Mouse (Mus musculus) MEL (cell line): ENCODE data around the gene Gm34653. TPM values are rescaled to one million over a fixed set of nuclear protein-coding genes. Genes with fewer than 3 reads are reported as not detected.
A peak's percentile ranks its signal among the peaks of the same experiment; 100 is the strongest.

Experiments
- DNase-seq: peaks from one replicate; pipeline ENCODE4 v3.0.0; 2011; ENCODE audit warnings: low read depth, low spot score
- H3K27ac ChIP-seq: 2 replicates; pipeline ENCODE4 v1.5.1; 2012; ENCODE audit warnings: low read depth, mild to moderate bottlenecking, control low read depth, low read length, moderate library complexity; ENCODE audit not compliant: control insufficient read depth
- H3K27me3 ChIP-seq, 2 experiments: fragments of 150-350 bp in 1 of 2; sonication (generic) in 1 of 2; 2 replicates each; pipeline ENCODE4 v1.6.1; 2012; ENCODE audit warnings: low read length in 2 of 2, mild to moderate bottlenecking in 2 of 2, improper control_type of control experiment in 1 of 2, moderate library complexity in 1 of 2; ENCODE audit not compliant: insufficient read depth in 2 of 2, control insufficient read depth in 1 of 2
- H3K36me3 ChIP-seq, 2 experiments: 2 replicates each; pipeline ENCODE4 v1.6.1; 2012 to 2014; ENCODE audit warnings: low read length in 2 of 2, improper control_type of control experiment in 1 of 2, inconsistent platforms in 1 of 2, mild to moderate bottlenecking in 1 of 2; ENCODE audit not compliant: insufficient read depth in 2 of 2, control insufficient read depth in 1 of 2
- H3K4me1 ChIP-seq, 2 experiments: fragments of 150-350 bp in 1 of 2; sonication (generic) in 1 of 2; 2 replicates each; pipeline ENCODE4 v1.6.1; 2012; ENCODE audit warnings: low read length in 2 of 2, improper control_type of control experiment in 1 of 2, mild to moderate bottlenecking in 1 of 2; ENCODE audit not compliant: insufficient read depth in 2 of 2, control insufficient read depth in 1 of 2
- H3K4me3 ChIP-seq, 2 experiments: fragments of 150-350 bp in 1 of 2; sonication (generic) in 1 of 2; 2 replicates each; pipeline ENCODE4 v1.5.1; 2012; ENCODE audit warnings: low read depth in 2 of 2, low read length in 2 of 2, mild to moderate bottlenecking in 2 of 2, moderate library complexity in 2 of 2, control low read depth in 1 of 2, improper control_type of control experiment in 1 of 2; ENCODE audit not compliant: control insufficient read depth in 1 of 2, insufficient read depth in 1 of 2
- H3K79me2 ChIP-seq: 2 replicates; pipeline ENCODE4 v1.6.1; 2012; ENCODE audit warnings: mild to moderate bottlenecking, low read length, moderate library complexity; ENCODE audit not compliant: control insufficient read depth, poor library complexity, insufficient read depth
- H3K9ac ChIP-seq: 2 replicates; pipeline ENCODE4 v1.6.1; 2012; ENCODE audit warnings: low read depth, mild to moderate bottlenecking, control low read depth, low read length, moderate library complexity; ENCODE audit not compliant: control insufficient read depth, poor library complexity, severe bottlenecking
- H3K9me3 ChIP-seq: fragments of 150-350 bp; sonication (generic); replicated peaks from 2 replicates; pipeline ENCODE4 v1.6.1; 2012; ENCODE audit warnings: mild to moderate bottlenecking, low read length, improper control_type of control experiment, moderate library complexity; ENCODE audit not compliant: insufficient read depth
- BHLHE40 ChIP-seq: IDR thresholded peaks from 2 replicates; pipeline ENCODE4 v1.6.1; 2012; ENCODE audit warnings: low read depth, mild to moderate bottlenecking, inconsistent platforms, low read length, improper control_type of control experiment, borderline replicate concordance
- CHD1 ChIP-seq: IDR thresholded peaks from 2 replicates; pipeline ENCODE4 v1.6.1; 2012; ENCODE audit warnings: low read depth, mild to moderate bottlenecking, inconsistent platforms, low read length, improper control_type of control experiment
- CHD2 ChIP-seq: IDR thresholded peaks from 2 replicates; pipeline ENCODE4 v1.6.1; 2011; ENCODE audit warnings: low read length, improper control_type of control experiment
- CTCF ChIP-seq, 3 experiments: IDR thresholded peaks in 2 of 3; conservative IDR thresholded peaks in 1 of 3; 2 replicates each; pipeline ENCODE4 v1.5.1; 2011 to 2012; ENCODE audit warnings: low read length in 3 of 3, low read depth in 2 of 3, mild to moderate bottlenecking in 2 of 3, improper control_type of control experiment in 1 of 3, inconsistent platforms in 1 of 3, mixed read lengths in 1 of 3, moderate library complexity in 1 of 3; ENCODE audit not compliant: control insufficient read depth in 1 of 3, insufficient read depth in 1 of 3, poor library complexity in 1 of 3, severe bottlenecking in 1 of 3
- E2F4 ChIP-seq: IDR thresholded peaks from 2 replicates; pipeline ENCODE4 v1.6.1; 2011; ENCODE audit warnings: low read depth, low read length, improper control_type of control experiment, borderline replicate concordance
- ELF1 ChIP-seq: IDR thresholded peaks from 2 replicates; pipeline ENCODE4 v1.6.1; 2014; ENCODE audit warnings: low read depth, mild to moderate bottlenecking, inconsistent platforms, low read length, improper control_type of control experiment, moderate library complexity
- EP300 ChIP-seq, 2 experiments: IDR thresholded peaks; 2 replicates each; pipeline ENCODE4 v1.6.1; 2011; ENCODE audit warnings: improper control_type of control experiment in 2 of 2, low read length in 2 of 2, low read depth in 1 of 2, mild to moderate bottlenecking in 1 of 2
- GABPA ChIP-seq: IDR thresholded peaks from 2 replicates; pipeline ENCODE4 v1.6.1; 2012; ENCODE audit warnings: low read depth, mild to moderate bottlenecking, inconsistent platforms, low read length, improper control_type of control experiment, moderate library complexity
- HCFC1 ChIP-seq: IDR thresholded peaks from 2 replicates; pipeline ENCODE4 v1.6.1; 2012; ENCODE audit warnings: low read depth, mild to moderate bottlenecking, inconsistent platforms, low read length, improper control_type of control experiment, moderate library complexity
- JUND ChIP-seq: IDR thresholded peaks from 2 replicates; pipeline ENCODE4 v1.6.1; 2011; ENCODE audit warnings: low read depth, mild to moderate bottlenecking, improper control_type of control experiment, low read length
- KAT2A ChIP-seq: conservative IDR thresholded peaks from 2 replicates; pipeline ENCODE4 v1.6.1; 2012; ENCODE audit warnings: low read depth, low read length, improper control_type of control experiment, inconsistent platforms
- MAX ChIP-seq: IDR thresholded peaks from 2 replicates; pipeline ENCODE4 v1.6.1; 2011; ENCODE audit warnings: low read length, improper control_type of control experiment
- MAZ ChIP-seq: IDR thresholded peaks from 2 replicates; pipeline ENCODE4 v1.6.1; 2012; ENCODE audit warnings: low read depth, mild to moderate bottlenecking, inconsistent platforms, low read length, improper control_type of control experiment
- MEF2A ChIP-seq: IDR thresholded peaks from 2 replicates; pipeline ENCODE4 v1.6.1; 2014; ENCODE audit warnings: low read depth, mild to moderate bottlenecking, inconsistent platforms, low read length, improper control_type of control experiment; ENCODE audit not compliant: poor library complexity, insufficient replicate concordance, severe bottlenecking; ENCODE audit errors: extremely low read depth
- MXI1 ChIP-seq: IDR thresholded peaks from 2 replicates; pipeline ENCODE4 v1.6.1; 2011; ENCODE audit warnings: mild to moderate bottlenecking, low read depth, low read length, improper control_type of control experiment
- MYB ChIP-seq: IDR thresholded peaks from 2 replicates; pipeline ENCODE4 v1.6.1; 2011; ENCODE audit warnings: mild to moderate bottlenecking, low read depth, low read length, improper control_type of control experiment
- MYC ChIP-seq: IDR thresholded peaks from 2 replicates; pipeline ENCODE4 v1.6.1; 2011; ENCODE audit warnings: low read depth, mild to moderate bottlenecking, low read length, improper control_type of control experiment, moderate library complexity
- NELFE ChIP-seq: IDR thresholded peaks from 2 replicates; pipeline ENCODE4 v1.6.1; 2011; ENCODE audit warnings: low read depth, low read length, improper control_type of control experiment
- POLR2A ChIP-seq, 2 experiments: IDR thresholded peaks; 2 replicates each; pipeline ENCODE4 v1.6.1; 2011 to 2012; ENCODE audit warnings: low read length in 2 of 2, mild to moderate bottlenecking in 2 of 2, control low read depth in 1 of 2, improper control_type of control experiment in 1 of 2, low read depth in 1 of 2, moderate library complexity in 1 of 2; ENCODE audit not compliant: control insufficient read depth in 1 of 2, insufficient read depth in 1 of 2, poor library complexity in 1 of 2
- POLR2AphosphoS2 ChIP-seq: IDR thresholded peaks from 2 replicates; pipeline ENCODE4 v1.6.1; 2011; ENCODE audit warnings: low read length, improper control_type of control experiment
- POLR2AphosphoS5 ChIP-seq: IDR thresholded peaks from 2 replicates; pipeline ENCODE4 v1.6.1; 2012; ENCODE audit warnings: low read depth, borderline replicate concordance, mild to moderate bottlenecking, inconsistent platforms, low read length, moderate library complexity, mixed read lengths
- RCOR1 ChIP-seq: IDR thresholded peaks from 2 replicates; pipeline ENCODE4 v1.6.1; 2012; ENCODE audit warnings: low read depth, mild to moderate bottlenecking, inconsistent platforms, low read length, improper control_type of control experiment
- SIN3A ChIP-seq: IDR thresholded peaks from 2 replicates; pipeline ENCODE4 v1.6.1; 2012; ENCODE audit warnings: low read length, improper control_type of control experiment, inconsistent platforms
- SMC3 ChIP-seq: IDR thresholded peaks from 2 replicates; pipeline ENCODE4 v1.6.1; 2011; ENCODE audit warnings: low read depth, low read length, improper control_type of control experiment
- TBP ChIP-seq: IDR thresholded peaks from 2 replicates; pipeline ENCODE4 v1.8.0; 2011; ENCODE audit warnings: low read depth, low read length, improper control_type of control experiment
- TCF12 ChIP-seq: IDR thresholded peaks from 2 replicates; pipeline ENCODE4 v1.6.1; 2014; ENCODE audit warnings: low read depth, mild to moderate bottlenecking, inconsistent platforms, low read length, improper control_type of control experiment, moderate library complexity
- UBTF ChIP-seq: IDR thresholded peaks from 2 replicates; pipeline ENCODE4 v1.6.1; 2012; ENCODE audit warnings: low read depth, mild to moderate bottlenecking, inconsistent platforms, low read length, improper control_type of control experiment, moderate library complexity, borderline replicate concordance; ENCODE audit not compliant: insufficient read depth
- ZMIZ1 ChIP-seq: IDR thresholded peaks from 2 replicates; pipeline ENCODE4 v1.6.1; 2012; ENCODE audit warnings: low read depth, mild to moderate bottlenecking, inconsistent platforms, low read length, improper control_type of control experiment, moderate library complexity
- polyA plus RNA-seq, 2 experiments: library from polyadenylated mRNA; stranded (reverse) in 1 of 2; unstranded in 1 of 2; fragments of >175 nt in 1 of 2; fragments of >200 nt in 1 of 2; gene quantifications; 2 replicates each; pipeline versions ENCODE4 v1.2.1 to v1.2.4; 2012; ENCODE audit warnings: low replicate concordance in 2 of 2, low read depth in 1 of 2; ENCODE audit not compliant: insufficient read length in 2 of 2, insufficient read depth in 1 of 2, missing spikeins in 1 of 2
- total RNA-seq: library from RNA; depleted of rRNA; stranded (reverse); fragments of 300-350 nt; gene quantifications from 2 replicates; pipeline ENCODE4 v1.2.3, GENCODE M21; 2012

The Gm34653 gene
- total and polyA plus RNA-seq, 3 experiments, result 0.08 to 0.10 TPM; not detected in 1

- no peak for DNase-seq
- H3K4me1 ChIP-seq, result peaks cover 0 to 4% of the 10 kb centered on the region in 2 experiments; a peak in 1 of 4 replicates
- no peak overlapping the region for H3K27ac ChIP-seq
- H3K27me3 ChIP-seq, result no peaks in the 10 kb centered on the region
- H3K4me3 ChIP-seq, result no peak overlapping the region
- H3K36me3 ChIP-seq, result peaks cover 12 to 17% of the 10 kb centered on the region in 2 experiments
- no peaks in the 10 kb centered on the region for H3K9me3 ChIP-seq
- no peak overlapping the region for H3K9ac ChIP-seq
- H3K79me2 ChIP-seq, result peaks cover 8% of the 10 kb centered on the region
- TF ChIP-seq JUND (no peak), MAZ (no peak), SMC3 (no peak), POLR2AphosphoS2 (no peak), CHD2 (no peak), CTCF (IDR thresholded peaks at IDR 0.05 in 2 of 3, conservative IDR thresholded peaks at IDR 0.05 in 1 of 3; ENCODE audit: control insufficient read depth in 1 of 3, insufficient read depth in 1 of 3, low read depth in 2 of 3, low read length in 3 of 3, poor library complexity in 1 of 3, severe bottlenecking in 1 of 3) (no peak), MYB (no peak)
These were observed 14.3 kb upstream of the Gm34653 start for GRCm38 (mm10) chr2:34818492-34818891.

- Histone ChIP-seq H3K9me3 (no peaks in the 10 kb centered on the region), H3K27ac (peak within 1 kb of the TSS; percentile 78), H3K9ac (peak within 1 kb of the TSS; percentile 99), H3K4me3 (peak within 1 kb of the TSS; percentile 68 to 97), H3K79me2 (peaks cover 30% of the 10 kb centered on the region), H3K27me3 (no peaks in the 10 kb centered on the region), H3K36me3 (peaks cover 2 to 25% of the 10 kb centered on the region in 2 experiments; a peak in 3 of 4 replicates), H3K4me1 (peaks cover 6 to 13% of the 10 kb centered on the region in 2 experiments; a peak in 3 of 4 replicates)
- DNase-seq, result peak; percentile 95
- TF ChIP-seq NELFE, result peak; percentile 92
- peak; percentile 55 for TF ChIP-seq TCF12
- no peak for TF ChIP-seq MEF2A
- TF ChIP-seq BHLHE40, result no peak
- peak; percentile 81 for TF ChIP-seq POLR2AphosphoS2
- TF ChIP-seq CTCF (IDR thresholded peaks at IDR 0.05 in 2 of 3, conservative IDR thresholded peaks at IDR 0.05 in 1 of 3; ENCODE audit: control insufficient read depth in 1 of 3, insufficient read depth in 1 of 3, low read depth in 2 of 3, low read length in 3 of 3, poor library complexity in 1 of 3, severe bottlenecking in 1 of 3), result no peak
- TF ChIP-seq MYC, result peak; percentile 99
- TF ChIP-seq SMC3, result no peak
- peak; percentile 82; the same call in 1 of the 2 replicates for TF ChIP-seq KAT2A
- peak; percentile 81 for TF ChIP-seq TBP
- 0 out of 2 replicates have a peak, but pooled peaks have one; percentile 4 for TF ChIP-seq CHD1
- TF ChIP-seq SIN3A, result peak; percentile 94
- no peak for TF ChIP-seq JUND
- TF ChIP-seq ELF1, result peak; percentile 99
- TF ChIP-seq HCFC1, result peak; percentile 94
- no peak for TF ChIP-seq RCOR1
- TF ChIP-seq POLR2A (IDR thresholded peaks at IDR 0.05; ENCODE audit: control insufficient read depth in 1 of 2, insufficient read depth in 1 of 2, low read depth in 1 of 2, low read length in 2 of 2, poor library complexity in 1 of 2), result peak; percentile 61 to 97
- TF ChIP-seq MAX, result peak; percentile 94
- TF ChIP-seq POLR2AphosphoS5, result no peak
- 0 out of 2 replicates have a peak, but pooled peaks have one; percentile 69 for TF ChIP-seq UBTF
- no peak for TF ChIP-seq GABPA
- TF ChIP-seq MXI1, result peak; percentile 90
- TF ChIP-seq ZMIZ1, result no peak
- no peak for TF ChIP-seq E2F4
- peak in 1 of 2 experiments; percentile 18; a peak in 1 of 4 replicates for TF ChIP-seq EP300 (IDR thresholded peaks at IDR 0.05; ENCODE audit: low read depth in 1 of 2, low read length in 2 of 2)
These were observed 6.9 kb upstream of the Gm34653 start, which contains the start of gene Fbxw2 for GRCm38 (mm10) chr2:34825827-34826459. Gene Fbxw2, minus strand, starts transcription at chr2:34826311.
